Mouse (Mus musculus): ENCODE data around the gene Galt.
"Not testable (repeated sequence)": the region's sequence is repeated elsewhere in the genome, so short reads cannot be mapped to it uniquely, and the experiment has no call there.

Galt gene

DNA sequence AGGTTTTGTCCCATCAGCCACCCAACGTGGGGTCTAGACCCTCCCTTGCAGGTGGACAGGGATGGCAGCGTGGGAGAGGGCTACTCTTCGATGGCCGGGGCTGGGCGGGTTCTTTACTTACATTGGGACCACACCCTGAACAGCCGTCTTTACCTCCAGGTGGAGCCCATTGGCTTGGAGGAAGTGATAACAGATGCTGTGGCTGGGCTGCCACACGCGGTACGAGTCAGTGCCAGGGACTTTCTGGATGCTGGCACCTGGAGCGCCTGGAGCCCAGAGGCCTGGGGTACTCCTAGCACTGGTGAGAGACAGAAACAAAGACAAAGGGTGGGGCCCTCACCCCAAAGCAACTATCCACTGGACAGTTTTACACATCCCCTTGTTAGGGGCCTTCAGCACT, 12.3 kb downstream of the Galt start:
- in situ Hi-C loops (cut with MboI, MseI) = loop anchor here (5.0 to 25.0 kb wide), 3 partner anchors 145 to 898 kb away; partner anchors contain the start of genes Gm21541 and Il11ra2

DNA sequence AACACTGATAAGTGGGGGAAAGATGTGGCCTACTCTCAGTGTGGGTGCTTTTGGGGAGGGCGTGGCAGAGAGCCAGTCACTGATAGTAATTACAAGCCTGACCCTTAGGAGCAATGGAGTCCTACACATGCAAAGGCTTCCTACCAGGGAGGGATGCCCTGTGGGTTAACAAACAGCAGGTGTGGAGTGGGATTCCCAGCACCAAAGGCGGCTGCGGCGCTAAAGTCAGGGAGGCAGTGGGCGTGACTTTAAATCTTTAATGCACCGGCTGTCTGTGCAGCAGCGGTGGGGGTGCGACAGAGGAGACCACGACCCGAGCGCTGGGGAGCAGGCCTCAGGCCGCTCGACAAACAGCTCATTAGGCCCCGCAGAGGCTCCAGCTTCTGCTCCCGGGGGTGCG, 17.9 kb downstream of the Galt start:
- in situ Hi-C loops (cut with MboI, MseI) = loop anchor here (25.0 kb wide), 1 partner anchor 139 kb away; the partner anchor contains the start of gene Gm21541

DNA sequence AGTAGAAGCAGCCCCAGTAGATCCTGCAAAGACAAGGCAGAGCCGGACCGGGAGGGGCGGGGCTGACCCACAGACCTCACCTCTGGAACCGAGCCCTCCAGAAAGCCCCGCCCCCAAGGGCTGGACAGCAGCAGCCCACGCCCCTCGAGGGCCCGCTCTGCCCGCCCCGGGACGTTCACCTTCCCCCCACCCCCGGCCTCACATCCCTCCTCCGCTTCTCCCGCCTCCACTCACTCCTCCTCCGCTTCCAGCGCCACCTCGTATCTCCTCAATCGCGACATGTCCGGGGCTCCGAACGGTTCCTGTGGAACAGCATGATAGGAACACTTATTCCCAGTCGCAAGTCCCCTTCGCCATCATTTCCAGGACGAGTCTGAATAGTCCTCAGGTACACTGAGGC, 18.5 kb downstream of the Galt start:
- in situ Hi-C loops (cut with MboI, MseI) = loop anchor here (25.0 kb wide), 1 partner anchor 139 kb away; the partner anchor contains the start of gene Gm21541

DNA sequence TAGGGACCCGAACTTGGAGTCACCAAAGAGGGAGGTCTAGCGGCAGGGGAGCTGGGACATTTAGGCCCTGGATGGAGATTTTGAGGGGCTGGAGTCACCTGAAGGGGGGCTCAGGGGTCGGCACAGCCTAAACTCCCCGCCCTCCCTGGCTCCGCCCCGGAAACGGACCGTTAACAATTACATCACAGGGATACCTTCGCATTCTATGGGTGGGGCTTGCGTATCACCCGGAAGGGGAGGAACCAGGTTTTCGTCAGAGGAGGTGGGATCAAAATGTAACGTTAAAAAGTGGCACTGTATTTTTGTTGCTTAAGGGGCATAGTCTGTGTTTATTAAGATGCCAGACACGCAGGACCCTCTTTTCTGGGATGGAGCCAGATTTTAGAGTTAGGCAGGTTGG, 19.0 kb downstream of the Galt start, which contains the start of gene Ccl27a:
TSS of gene Ccl27a (minus strand) at position 246 of the 400 bp plus-strand sequence.
- in situ Hi-C loops (cut with MboI, MseI) = loop anchor here (25.0 kb wide), 1 partner anchor 138 kb away; the partner anchor contains the start of gene Gm21541

DNA sequence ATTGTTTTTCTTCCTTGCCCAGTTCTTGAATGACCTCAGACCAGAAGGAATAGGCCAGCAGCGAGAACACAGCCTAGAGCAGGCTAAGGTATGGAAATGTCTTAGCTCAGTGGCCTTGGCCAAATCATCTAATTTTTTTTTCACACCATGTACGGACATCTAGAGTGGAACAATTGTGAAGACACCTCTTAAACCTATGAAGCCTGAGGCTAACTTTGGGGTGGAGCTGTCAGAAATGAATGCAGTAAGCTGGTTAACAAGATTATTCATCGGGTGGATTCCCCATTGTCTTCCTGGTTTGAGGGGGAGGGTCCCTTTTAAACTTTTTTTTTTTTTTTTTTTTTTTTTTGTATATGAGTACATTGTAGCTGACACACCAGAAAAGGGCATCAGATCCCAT, 19.5 kb downstream of the Galt start:
- in situ Hi-C loops (cut with MboI, MseI) = loop anchor here (25.0 kb wide), 1 partner anchor 138 kb away; the partner anchor contains the start of gene Gm21541

DNA sequence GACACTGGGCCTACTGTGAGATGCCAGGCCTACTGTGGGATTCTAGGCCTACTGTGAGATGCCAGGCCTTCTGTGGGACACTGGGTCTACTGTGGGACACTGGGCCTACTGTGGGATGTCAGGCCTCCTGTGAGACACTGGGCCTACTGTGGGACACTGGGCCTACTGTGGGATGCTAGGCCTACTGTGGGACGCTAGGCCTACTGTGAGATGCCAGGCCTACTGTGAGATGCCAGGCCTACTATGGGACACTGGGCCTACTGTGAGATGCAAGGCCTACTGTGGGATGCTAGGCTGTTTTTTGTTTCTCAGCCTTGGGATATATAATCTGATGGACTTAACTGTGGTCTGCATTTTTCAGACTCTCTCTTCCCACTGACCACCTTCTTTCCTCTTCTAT, 20.8 kb downstream of the Galt start:
- in situ Hi-C loops (cut with MboI, MseI) = not testable (repeated sequence)

DNA sequence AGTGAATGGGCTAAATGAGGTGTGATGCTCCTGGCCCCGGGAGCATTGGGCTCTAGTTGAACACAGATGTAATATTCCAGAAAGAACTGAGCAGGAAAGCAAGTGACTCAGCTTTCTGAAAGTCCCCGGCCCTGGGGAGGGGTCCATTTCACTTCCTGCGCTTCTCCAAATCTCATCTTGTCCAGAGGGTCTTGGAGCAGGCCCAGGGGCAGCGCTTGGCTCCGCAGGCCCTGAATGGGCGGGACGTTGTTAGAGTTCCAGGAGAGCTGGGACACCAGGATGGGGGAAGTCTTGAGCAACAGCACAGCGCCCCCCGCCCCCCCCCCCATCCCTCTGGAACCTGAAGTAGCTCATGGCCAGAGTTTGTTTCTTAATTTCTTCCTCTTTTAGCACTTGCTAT, 26.2 kb downstream of the Galt start:
- in situ Hi-C loops (cut with MboI, MseI) = loop anchor here (10.0 kb wide), 2 partner anchors 494 to 964 kb away; no protein-coding TSS in a partner anchor

DNA sequence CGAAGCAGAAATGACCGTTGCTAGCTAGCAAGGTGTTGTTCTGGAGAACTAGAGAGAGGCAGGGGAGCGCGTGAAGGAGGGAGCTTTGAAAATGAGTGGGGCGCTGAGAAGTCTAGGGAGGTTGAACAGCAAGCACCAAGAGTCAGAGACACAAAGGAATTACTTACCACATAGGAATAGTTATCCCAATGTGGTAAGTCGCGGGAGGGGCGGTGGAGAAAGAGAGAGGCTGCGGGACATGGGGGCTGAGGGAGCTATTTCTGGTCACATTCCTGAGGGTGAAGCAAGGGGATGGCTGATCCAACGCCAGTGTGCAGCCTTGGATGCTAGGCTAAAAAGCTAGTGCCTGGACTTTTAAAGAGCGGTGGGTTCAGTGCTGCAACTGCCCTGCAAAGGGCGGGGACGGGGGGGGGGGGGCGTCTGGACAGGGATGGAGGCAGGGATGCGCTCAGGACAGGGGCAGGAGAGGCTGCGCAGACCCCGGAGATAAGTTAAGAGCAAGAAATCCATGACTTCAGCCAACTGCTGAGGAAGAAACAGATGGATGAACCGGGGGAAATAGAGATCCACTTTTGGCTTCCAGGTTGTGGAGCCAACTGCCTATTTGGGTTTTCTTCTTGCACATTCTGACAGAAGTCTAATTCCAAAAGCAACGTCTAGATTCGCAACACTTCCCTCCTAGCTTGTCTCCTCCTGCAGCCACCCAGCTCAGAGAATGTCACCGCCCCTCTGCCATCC, 26.9 kb downstream of the Galt start:
- in situ Hi-C loops (cut with MboI, MseI) = loop anchor here (10.0 kb wide), 2 partner anchors 493 to 963 kb away; no protein-coding TSS in a partner anchor

DNA sequence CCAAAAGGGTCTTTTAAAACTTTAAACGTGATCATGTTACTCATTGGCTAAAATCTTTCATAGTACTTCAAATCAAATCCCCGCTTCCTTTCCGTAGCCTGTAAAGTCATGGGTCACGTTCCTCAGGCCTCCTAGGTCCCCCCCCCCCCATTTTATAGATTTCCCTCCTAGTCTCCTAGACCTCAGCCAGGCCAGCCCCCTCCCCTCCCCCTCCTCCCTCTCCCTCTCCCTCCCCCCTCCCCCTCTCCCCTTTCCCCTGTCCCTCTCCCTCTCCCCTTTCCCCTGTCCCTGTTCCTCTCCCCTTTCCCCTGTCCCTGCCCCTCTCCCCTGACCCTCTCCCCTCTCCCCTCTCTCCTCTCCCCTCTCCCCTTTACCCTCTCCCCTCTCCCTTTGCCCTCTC, 27.7 kb downstream of the Galt start:
- in situ Hi-C loops (cut with MboI, MseI) = loop anchor here (10.0 kb wide), 2 partner anchors 492 to 962 kb away; no protein-coding TSS in a partner anchor

DNA sequence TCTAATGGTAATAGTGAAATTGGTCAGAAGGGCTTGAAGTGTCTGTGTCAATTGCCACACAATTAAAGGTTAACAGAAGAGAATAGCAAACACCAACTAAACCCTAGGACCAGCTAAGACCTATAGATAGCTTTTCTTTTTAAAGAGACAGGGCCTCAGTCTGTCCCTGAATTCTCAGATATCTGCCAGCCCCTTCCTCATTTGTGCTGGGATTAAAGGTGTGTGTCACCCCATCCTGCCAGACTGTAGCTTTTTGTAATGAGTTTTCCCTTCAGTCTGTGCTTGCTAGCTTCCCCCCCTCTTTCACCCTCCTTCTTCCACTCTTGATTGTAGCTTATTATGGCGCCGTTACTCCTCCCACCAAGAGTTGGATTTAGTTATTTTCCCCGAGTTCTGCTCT, 28.2 kb downstream of the Galt start:
- in situ Hi-C loops (cut with MboI, MseI) = loop anchor here (10.0 kb wide), 2 partner anchors 492 to 962 kb away; no protein-coding TSS in a partner anchor

Measured in regulatory T cell (primary cell).